Mouse (Mus musculus) urinary bladder, postnatal 4 days (tissue): ENCODE data around the gene Prelid3b.
A peak's percentile ranks its signal among the peaks of the same experiment; 100 is the strongest.

Experiments used
- DNase-seq, 2 experiments: peaks; one replicate each; pipeline ENCODE4 v3.0.0; 2021 to 2022; ENCODE audit warnings: low spot score in 2 of 2

The Prelid3b gene

DNA sequence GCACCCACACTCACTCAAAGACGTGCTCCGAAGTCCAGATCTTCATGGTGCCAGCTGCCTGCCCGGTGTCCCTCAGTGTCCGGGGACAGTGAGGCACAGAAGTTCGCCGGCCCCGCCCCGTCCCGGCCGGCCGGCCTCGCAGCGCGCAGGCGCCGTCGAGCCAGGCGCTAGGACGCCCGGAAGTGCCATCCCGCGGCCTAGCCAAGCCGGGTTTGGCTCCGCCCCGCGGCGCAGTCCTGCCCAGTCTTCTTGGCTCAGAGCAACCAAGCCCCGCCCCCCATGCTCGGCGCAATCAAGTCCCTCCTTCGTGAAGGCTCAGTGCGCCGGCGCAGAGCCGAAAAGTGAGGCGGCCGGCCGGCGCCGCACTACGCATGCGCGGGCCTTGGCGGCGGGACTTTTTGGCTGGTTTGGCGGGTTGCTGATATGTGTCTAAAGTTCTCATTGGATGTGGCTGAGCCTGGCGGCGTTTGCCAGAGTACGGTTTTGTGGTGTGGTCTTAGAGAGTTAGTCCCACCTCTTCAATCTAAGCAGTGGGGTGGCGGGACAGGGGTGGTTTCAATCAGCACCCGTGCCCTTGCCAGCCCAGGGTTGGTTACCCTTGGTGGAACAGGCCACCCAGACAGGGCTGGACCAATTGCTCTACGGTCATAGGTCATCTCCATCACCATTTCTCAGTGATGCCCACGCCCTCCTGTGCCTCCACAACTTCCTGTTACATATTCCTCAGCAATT, at the start of gene Prelid3b:
Gene Prelid3b (minus strand): TSS at position 264 of the 732 bp plus-strand sequence.
- DNase-seq = peak; percentile 99

- no peak for DNase-seq
These were observed 49.3 kb upstream of the Prelid3b start for GRCm38 (mm10) chr2:174522134-174522533.

DNA sequence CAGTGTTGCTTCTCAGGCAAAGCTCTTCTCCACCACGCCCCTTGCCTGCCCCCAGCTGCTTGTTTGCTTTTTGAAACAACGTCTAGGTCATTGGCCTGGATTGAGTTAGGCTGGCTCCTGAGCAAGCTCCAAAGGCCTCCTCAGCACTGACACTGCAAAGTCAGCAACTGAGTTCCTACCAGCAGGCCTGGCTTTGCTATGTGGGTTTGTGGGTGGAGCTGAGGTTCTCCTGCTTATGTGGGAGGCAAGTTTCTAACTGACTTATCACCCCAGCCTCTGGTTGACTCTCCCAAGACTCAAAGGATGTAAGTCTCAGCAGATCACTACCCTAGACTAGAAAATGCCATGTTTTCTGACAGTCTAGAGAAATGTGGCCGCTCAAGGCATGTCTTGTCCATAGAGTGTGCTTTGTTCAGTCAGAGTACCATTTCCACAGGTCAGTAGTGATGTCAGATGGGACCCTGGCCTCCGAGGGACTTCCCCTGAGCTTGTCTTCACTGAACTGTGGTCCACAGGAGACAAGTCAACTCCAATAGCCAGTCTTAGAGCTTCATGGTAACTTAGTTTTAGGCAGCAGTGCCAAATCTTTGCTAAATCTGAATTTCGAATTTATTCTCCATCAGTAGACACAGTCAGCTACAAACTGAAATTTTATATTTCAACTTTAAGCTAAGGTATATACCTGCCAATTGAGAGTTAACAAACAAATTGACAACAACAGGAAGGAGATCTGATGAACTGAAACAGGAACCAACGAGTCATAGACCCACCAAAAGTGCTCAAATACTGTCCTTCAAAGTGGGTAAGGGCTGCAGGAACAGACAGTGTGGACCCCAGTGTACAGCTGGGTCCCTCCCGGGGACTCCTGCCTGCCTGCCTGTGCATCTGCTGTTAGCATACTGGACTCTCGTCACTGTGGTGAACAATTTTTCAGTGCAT, 44.5 kb upstream of the Prelid3b start:
- no peak for DNase-seq

GRCm38 (mm10) chr2:174514887-174515286, 42.0 kb upstream of the Prelid3b start:
- DNase-seq = no peak

- no peak for DNase-seq
These were observed 40.9 kb upstream of the Prelid3b start for GRCm38 (mm10) chr2:174513827-174514226.

DNA sequence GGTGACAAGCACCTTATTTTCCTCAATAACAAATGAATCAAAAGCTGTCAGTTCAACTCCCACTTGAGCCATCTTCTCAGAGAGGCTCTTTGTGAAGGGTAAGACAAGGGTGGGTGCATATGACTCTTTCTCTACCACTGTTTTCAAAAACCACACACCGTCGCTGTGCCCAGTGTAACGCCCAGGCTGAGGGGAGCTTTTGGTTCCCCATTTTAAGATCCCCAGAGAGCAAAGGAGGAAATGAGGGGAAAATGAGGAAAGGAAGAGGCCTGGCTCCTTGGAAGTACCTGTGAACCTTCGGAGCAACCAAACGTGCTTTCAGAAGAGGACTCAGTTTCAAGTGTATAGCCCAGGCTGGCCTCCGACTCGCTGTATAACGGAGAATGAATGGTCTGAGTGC, 36.9 kb upstream of the Prelid3b start:
- no peak for DNase-seq

GRCm38 (mm10) chr2:174507998-174508397, 35.1 kb upstream of the Prelid3b start:
- DNase-seq = no peak

GRCm38 (mm10) chr2:174502831-174503460, 30.1 kb upstream of the Prelid3b start:
- DNase-seq = no peak

DNA sequence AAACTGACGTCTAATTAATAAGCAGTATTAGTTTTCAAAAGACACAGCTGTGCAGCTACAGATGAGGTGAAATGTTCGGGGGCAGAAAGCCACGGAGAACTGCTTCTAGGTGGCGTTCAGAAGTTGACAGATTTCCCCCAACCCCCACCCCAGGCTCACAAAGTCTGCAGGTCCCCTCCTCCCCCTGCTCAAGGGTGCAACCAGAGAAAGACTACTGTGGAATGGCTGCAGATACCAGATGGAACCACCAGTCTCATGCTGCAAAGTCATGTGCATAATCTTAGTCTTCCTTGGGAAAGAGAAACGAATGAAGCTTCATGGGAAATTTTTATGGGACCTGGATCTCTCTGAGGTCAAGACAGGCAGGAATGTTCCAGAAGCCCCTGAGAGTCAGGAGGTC, 29.4 kb upstream of the Prelid3b start:
- no peak for DNase-seq

DNA sequence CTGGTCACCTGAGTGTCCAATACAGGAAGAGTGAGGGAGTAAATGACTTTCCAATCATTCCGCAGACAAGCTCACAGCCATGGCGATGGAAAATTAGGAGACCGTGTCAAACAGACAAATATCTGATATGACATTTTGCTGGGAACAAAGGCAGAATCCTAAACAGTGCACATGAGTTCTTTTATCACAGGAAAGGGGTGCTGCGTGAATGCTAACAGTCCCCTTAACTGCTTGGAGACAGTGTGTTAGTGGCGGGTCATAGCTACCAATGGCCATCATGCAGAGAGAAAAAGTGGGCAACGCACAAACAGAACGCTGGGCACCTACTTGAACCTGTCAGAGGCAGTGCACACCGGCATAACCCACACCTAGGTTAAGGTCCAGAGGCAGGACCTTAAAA, 28.6 kb upstream of the Prelid3b start:
- no peak for DNase-seq

- no peak for DNase-seq
These were observed 28.1 kb upstream of the Prelid3b start for GRCm38 (mm10) chr2:174500814-174501503.

GRCm38 (mm10) chr2:174492858-174493257, 20.0 kb upstream of the Prelid3b start:
- DNase-seq = no peak

DNA sequence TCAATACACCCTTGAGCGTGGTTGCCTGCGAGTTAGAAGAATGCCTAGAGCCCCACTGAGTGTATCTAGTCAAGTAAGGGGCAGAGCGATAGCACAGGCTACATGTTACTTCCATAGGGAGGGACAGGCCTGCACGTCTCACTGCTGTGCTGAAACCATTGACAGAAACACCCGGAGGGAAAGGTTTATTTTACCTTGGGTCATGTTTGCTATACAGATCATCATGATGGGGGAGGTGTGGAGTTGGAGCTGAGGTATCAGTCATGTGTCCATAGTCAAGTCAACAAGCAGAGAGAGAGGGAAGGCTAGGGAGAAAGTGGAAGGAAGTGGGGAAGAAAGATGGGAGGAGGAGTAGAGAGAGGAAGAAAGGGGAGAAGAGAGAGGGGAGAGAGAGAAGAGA, 14.1 kb upstream of the Prelid3b start:
- DNase-seq = no peak

DNA sequence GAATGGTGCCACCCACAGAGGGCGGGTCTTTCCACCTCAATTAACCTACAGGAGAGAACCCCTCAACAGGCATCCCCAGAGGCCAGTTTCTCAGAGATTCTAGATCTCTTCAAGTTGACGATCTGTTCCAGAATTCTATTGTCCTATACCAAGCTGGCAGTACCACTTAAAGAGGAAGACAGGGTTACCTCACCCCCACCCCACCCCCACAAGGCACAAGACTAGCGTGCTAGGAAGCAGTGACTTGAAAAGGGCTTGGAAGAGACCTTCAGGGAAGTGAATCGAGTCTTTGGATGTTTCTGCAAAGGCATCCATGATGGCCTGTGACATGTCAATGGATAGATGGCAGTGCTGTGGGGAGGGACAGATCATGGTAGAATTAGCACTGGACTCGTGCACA, 5.9 kb upstream of the Prelid3b start:
- DNase-seq = no peak

DNA sequence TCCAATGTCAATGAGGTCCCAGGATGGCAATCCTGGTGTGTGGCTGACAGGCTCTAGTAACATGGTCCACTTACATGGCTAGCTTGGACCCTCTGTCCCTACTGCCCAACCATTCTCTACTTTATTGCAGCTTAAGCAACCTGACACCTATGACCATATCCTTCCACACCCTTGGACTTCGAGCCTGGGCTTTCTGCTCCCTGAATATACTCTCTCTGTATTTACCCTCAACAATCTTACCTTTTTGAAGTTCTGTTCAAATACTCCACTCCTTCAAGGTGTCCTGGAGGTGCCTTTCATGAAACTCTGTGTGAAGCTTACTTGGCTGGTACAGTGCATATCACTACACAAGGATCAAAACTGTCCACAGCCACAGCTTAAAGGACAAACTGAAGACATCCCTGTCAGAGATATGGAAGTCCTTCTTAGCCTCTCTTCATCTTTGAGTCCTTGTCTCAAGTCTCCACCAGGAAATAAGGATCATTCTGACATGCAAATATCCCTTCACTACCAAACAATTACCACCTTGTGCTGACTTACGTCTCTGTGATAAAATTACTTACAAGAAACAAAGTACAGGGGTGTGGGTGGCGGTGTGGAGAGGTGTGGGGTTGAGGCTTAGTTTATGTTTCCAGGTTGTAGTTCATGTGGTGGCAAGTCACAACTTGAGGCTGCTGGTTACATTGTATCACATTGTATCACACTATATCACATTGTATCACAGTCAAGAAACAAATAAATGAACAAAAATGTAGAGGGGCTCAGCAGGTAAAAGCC, 4.8 kb upstream of the Prelid3b start:
- DNase-seq = no peak

DNA sequence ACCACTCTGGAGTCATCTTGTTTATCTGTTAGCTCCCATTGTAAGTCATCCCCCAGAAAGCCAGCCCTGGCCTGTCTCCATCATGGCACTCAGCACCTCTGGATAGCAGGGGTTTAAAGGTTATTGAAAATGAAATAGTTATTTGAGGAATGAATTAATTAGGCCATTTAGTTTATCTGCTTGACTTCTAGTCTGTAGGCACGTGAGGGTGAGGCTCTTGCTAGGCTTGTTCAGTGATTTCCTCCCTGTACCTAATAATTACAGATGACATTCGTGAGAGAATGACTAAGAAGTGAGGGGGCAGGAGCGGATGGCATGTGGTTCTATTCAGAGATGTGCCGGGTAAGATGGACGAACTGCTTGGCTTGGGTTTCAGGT, 658 bp upstream of the Prelid3b start:
- no peak for DNase-seq

GRCm38 (mm10) chr2:174472407-174472806, 474 bp downstream of the Prelid3b start:
- DNase-seq = peak in 1 of 2 experiments; percentile 63

DNA sequence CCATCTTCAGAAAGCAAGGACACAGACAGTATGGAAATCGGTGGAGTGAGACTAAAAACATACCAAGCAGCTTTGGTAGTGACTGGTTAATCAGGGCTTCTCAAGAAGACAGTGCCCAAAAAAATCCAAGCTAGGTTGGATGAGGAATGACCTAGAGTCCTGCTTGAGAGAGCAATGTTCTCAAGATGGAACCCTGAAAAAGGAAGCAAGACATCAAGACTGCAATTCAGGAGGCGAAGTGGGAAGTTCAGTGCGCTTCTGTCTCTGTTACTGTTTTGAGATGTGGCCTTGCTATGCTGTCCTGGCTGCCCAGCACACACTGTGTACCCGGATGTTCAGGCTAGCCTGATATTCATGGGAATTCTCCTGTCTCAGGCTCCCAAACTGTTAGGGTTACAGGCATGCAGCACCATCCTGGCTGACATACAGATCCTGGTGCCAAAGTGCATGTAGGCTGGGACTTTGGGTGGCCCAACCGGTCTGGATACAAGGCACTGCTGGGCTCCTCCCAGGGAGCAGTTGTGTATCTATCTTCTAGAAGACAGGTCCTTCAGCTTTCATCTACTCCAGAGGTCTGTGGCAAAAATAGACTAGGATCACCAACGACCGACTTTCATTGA, 2.0 kb downstream of the Prelid3b start:
- no peak for DNase-seq

- no peak for DNase-seq
These were observed 2.5 kb downstream of the Prelid3b start for GRCm38 (mm10) chr2:174470333-174470732.

DNA sequence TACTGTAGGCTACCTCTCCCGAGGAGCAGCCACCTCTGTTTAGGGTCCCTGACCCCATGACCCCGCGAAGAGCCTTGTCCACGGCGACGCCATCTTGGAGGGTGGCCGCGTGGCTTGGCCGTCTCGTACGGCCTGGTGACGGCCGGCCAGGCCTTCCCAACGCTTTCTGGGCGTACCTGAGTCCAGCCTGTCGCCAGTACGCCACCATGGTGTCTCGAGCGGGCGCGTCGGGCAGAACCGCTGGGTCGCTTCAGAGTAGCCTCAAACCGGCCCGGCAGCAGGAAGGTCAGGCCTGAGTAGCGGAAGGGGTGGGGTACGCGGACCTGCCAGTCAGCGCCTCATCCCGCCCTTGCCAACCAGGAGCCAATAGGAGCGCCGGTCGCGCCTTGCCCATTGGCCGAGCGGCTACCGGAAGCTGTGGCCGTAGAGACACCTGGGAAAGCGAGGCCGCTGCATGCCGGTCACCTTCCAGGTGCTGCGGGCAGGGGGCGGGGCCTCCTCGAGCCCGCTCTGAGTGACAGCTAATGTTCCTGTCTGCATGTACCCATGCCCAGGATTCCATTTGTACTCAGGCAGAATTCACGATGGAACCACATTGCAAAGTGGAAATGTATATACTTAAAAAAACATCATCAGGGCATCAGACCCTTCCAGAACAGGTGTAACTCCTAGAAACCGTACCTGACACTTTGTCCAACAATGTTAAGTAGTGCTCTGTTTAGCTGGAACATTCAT, 8.9 kb downstream of the Prelid3b start, which contains the start of gene Atp5e:
Gene Atp5e (minus strand): TSS at position 317 of the 735 bp plus-strand sequence.
- DNase-seq = peak; percentile 93 to 96
